9 mouse cellular contexts compared by ENCODE assay signal in genomic region chr5:87347479-87348078, GRCm38 (mm10). TPM values are rescaled to one million over a fixed set of nuclear protein-coding genes. Genes with fewer than 3 reads are reported as not detected.
"Had no signal": no experiment of that assay in that cellular context is flagged by ENCODE, and none has a peak within 500 bp of the region (broad histone marks: within the 10 kb centered on the region; RNA-seq: fewer than 3 reads in every experiment).

No protein-coding gene starts in this region.

RNA-seq across cellular contexts. Expression of gene Ugt2a3, which starts 10.6 kb away (rescaled TPM):
- total RNA-seq: neutrophil, adult 5-6 weeks had no signal
- polyA plus RNA-seq: neural tube, embryonic 13.5 days; neural tube, embryonic 14.5 days; neural tube, embryonic 15.5 days; spleen, adult 2 months; testis, adult 2 months; thymus, adult 2 months; thymus, postnatal 0 days; urinary bladder, adult 2 months had no signal
